Mouse (Mus musculus) cerebellum, adult 2 months (tissue): ENCODE data around the gene Lrp5.

Source experiments
- CTCF ChIP-seq: fragments of 200-500 bp; IDR thresholded peaks from 2 replicates; pipeline ENCODE4 v1.5.1; 2011; ENCODE audit warnings: low read depth, mild to moderate bottlenecking, control low read depth, low read length, moderate library complexity, borderline replicate concordance; ENCODE audit not compliant: insufficient read depth
- POLR2A ChIP-seq: fragments of 200-500 bp; IDR thresholded peaks from 2 replicates; pipeline ENCODE4 v1.6.1; 2011; ENCODE audit warnings: low read length, control low read depth, borderline replicate concordance; ENCODE audit not compliant: insufficient read depth

- TF ChIP-seq CTCF: no peak
- TF ChIP-seq POLR2A: no peak
Observed at GRCm38 (mm10) chr19:3586026-3586425, 100.3 kb downstream of the Lrp5 start.
